Mouse (Mus musculus) fat pad, adult 2 months (tissue): Measurements from ENCODE around the gene Tbrg1.

Experiments used
- DNase-seq: peaks from one replicate; pipeline ENCODE4 v3.0.0-alpha.2; 2011; ENCODE audit warnings: low read depth, low spot score; ENCODE audit errors: extremely low read depth

Gene Tbrg1

GRCm38 (mm10) chr9:37656931-37657481 is at the start of gene Tbrg1:
Gene Tbrg1 (minus strand): TSS chr9:37657312.
- peak; percentile 61 for DNase-seq

- DNase-seq, result no peak
Measured at GRCm38 (mm10) chr9:37689970-37690686, 33.0 kb upstream of the Tbrg1 start.

DNA sequence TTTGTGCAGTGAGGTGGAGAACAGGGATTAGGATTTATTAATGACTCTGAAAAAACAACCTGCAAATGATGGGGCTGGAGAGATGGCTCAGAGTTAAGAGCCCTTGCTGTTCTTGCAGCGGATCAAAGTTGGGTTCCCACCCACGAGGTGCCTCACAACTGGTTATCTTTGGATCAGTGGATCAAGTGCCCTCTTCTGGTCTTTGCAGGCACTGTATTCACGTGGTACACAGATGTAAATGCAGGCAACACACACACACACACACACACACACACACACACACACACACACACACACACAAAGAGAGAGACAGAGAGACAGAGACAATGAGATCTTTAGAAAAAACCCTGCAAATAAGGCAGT is 30.8 kb upstream of the Tbrg1 start:
- no peak for DNase-seq

DNA sequence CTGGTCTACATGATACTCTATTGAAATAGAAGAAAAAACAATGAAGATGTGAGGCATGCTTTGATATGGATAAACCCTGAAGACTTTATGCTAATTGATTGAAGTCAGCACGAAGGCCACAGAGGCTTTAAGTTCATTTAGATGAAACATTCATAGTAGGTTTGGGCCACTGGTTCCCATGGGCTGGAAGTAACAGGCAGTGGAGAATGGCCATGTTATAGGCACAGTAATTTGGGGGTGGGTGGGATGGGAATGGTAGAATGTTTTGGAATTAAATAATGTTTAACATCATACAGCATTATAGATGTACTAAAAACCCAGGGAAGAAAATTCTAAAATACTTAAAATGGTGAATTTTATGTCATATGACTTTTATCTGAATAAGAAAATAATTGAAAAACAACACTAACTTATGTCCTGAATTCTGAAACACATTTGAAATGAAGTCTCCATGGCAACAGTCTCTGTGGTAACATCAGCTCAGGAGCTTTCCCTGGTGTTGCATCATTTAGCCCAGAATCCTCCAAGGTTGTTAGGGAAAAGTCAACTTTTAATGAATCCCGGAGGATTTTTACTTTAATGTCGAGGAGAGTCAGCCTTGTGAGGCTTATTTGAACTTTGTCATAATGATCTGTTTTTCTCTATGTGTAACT is 30.3 kb upstream of the Tbrg1 start:
- DNase-seq, result no peak

DNA sequence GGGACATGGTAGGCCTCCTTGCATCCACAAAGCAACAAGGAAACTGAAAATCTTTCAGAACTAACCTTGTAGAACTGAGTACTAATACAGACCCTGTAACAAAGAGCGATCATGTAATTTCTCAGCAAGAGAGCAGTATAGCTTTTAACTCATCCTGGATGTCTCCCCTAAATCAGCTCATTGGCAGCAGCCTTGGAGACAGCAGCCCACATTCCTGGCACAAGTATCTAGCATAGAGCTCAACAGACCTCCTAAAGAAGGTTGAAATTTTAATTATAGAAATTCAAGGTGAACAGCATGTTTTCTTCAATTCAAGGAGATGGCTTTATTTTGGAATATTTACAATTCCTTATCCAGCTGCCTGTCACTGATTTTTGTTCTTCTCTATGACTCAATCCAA is 24.0 kb upstream of the Tbrg1 start:
- DNase-seq, result no peak

DNA sequence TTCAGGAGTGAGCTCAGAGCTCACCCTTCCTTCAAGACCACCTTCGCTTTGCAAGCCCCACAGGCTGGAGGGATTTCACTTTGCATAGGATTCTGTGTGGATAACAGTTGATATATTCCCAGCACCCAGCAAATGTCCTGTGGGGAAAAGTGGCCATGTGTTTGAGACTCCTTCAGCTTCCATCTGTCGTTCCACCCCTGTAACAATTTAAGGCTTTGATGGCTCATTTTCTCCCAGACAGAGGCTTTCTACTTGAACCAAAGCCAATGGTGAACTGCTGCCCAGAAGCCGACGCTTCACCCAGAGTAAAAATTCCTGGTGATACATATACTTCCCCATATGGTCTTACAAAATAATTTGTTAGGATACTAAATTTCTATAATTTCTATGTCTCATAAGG is 18.2 kb upstream of the Tbrg1 start:
- no peak for DNase-seq

GRCm38 (mm10) chr9:37670261-37670660 is 13.1 kb upstream of the Tbrg1 start:
- DNase-seq, result peak; percentile 99

GRCm38 (mm10) chr9:37669678-37670077 is 12.6 kb upstream of the Tbrg1 start:
- peak; percentile 68 for DNase-seq

DNA sequence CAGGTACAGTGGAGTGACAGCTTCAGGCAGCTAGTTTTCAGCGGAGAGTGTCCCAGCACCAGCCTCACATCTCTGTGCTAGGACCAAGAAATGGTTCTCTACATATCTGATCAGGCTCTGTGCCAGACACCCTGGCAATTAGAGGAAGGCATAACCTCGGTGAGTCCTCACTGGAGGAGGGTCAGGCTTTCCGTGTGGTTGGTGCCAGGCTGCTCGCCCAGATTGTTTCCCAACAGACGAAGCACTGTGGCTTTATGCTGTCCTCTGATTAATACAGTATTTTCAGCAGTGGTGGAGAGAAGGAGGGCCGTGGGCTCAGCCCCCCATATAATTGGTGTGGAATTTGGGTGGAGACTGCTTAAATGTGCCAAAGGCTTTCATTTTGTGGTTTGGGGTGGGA is 12.0 kb upstream of the Tbrg1 start, which contains the start of gene Panx3:
Panx3 (minus strand) TSS at position 121 of the 400 bp plus-strand sequence.
- DNase-seq, result peak; percentile 82

DNA sequence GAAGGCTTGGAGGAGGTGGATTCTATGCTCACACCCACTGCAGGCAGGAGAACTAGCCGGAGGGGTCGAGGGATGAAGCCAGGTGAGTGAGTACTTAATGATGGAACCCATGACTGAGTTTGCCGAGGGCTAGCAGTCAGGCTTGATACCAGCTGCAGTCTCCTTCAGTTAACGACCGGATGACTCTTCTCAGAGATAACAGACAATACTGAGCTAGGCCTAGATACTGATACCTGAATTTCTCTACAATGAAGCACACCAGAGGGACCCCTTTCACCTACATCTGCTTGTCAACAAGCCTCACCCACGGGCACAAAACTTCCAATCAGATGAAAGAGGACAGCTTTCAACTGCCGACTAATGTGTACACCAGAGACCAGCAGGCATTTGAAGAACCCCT is 8.9 kb upstream of the Tbrg1 start:
- no peak for DNase-seq

DNA sequence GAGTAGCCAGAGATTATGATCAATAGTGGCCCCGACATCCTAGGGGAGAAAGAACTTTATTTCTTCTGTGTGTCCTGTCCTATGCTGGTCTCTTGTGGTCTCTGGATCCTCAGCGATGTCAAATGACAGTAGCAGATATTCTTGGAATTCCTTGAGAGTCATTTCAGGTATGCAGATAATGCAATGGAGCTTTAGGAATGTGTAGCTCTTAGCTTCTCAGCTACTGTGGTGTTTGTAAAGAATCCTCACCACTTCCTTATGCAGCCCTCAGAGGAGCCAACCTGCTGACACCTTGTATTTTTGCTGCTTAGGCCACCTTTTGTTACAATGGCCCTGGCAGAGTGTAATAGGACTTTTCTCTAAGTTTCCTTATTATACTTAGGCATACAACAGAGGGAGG is 7.5 kb upstream of the Tbrg1 start:
- no peak for DNase-seq

DNA sequence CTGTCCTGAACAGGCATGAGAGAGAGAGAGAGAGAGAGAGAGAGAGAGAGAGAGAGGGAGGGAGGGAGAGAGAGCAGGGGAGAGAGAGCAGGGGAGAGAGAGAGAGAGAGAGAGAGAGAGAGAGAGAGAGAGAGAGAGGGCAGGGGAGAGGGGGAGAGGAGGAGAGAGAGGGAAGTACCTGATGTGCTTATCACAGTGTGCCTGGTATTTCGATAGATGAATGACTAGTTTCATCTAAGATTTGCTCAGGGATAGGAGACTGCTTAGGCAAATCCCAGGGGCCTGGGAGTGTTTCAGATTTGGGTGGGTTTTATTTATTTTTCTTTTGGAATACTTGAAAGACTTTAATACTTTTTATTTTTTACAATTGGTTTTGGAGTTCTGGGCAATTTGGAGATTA is 6.1 kb upstream of the Tbrg1 start:
- DNase-seq, result no peak

DNA sequence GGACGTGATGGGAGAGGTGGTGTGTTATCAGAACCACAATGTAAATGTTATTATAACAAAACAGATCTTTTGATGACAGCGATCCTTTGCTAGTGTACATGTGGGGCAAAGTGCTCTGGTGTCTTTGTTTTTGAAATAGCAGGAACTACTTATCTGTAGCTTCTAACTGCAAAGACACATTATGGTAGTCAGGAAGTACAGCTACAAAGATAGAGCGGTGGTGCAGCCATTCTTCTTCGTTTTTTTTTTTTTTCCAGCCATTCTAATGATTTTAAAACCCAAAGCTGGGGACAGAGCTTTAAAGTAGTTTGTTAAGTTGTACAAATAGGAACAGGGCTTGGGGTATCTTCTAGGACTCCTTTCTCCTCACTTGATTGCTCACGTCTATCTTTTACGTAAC is 2.3 kb upstream of the Tbrg1 start:
- DNase-seq, result no peak

DNA sequence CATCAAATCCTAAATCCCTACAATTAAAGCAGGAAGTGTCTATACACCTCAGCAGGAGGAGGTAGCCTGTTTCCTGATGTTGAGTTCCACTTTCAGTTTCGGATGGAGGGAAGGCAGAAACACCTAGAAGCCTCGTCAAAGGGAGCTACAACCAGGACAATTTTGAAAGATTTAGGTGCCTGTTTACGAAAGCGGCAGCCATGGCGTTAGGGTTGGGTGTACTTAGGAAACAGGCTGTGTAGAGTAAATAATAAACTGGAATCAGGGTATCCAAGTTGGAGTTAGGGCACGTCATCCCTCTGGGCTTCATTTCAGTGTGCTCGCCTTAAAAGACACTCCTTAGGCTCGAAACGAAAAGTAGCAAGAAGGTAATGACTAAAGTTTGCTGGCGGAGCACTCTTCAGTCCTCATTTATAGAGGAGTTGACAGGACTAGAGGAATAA is 652 bp downstream of the Tbrg1 start:
- DNase-seq, result no peak

GRCm38 (mm10) chr9:37655961-37656360 is 1.2 kb downstream of the Tbrg1 start:
- no peak for DNase-seq

- no peak for DNase-seq
Measured at GRCm38 (mm10) chr9:37653836-37654235, 3.3 kb downstream of the Tbrg1 start.

DNA sequence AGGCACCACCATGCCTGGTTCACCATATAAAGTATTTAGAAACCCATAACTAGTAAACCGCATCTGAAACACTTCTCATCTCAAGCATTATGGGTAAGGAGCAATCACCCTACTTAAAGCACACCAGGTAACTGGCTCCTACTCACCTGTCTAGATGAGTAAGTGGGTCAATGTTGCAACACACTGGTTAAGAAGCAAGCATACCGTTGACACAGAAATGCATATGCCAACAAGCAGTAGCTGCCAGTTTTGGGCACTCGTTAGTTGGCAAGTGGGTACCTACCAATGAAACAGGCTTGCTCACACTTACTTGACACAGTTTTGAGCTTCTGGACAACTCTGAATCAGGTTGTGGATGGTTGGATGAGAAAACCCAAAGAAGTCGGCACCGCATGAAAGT is 6.5 kb downstream of the Tbrg1 start:
- peak; percentile 75 for DNase-seq

GRCm38 (mm10) chr9:37646246-37646645 is 10.9 kb downstream of the Tbrg1 start:
- no peak for DNase-seq

DNA sequence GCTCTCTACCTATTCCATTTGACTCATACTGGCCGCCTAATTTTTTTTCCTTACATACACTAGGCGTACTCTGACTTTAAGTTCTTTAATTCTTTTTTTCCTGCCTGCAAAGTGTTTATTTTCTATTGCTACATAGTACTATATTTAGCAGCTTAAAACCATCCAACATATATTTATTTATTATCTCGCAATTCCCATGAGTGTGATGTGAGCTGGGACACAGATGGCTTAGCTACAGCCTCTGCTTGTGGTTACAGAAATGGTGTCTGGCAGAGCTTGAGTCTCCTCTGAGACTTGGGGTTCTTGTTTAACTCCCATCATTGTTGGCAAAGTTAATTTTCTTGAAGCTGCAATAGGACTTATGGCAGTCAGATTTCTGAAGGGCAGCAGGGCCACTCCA is 18.4 kb downstream of the Tbrg1 start:
- no peak for DNase-seq

GRCm38 (mm10) chr9:37636800-37637542 is 20.1 kb downstream of the Tbrg1 start:
- no peak for DNase-seq

GRCm38 (mm10) chr9:37636335-37636734 is 20.8 kb downstream of the Tbrg1 start:
- DNase-seq, result no peak

GRCm38 (mm10) chr9:37634269-37634668 is 22.8 kb downstream of the Tbrg1 start:
- DNase-seq, result no peak
